Mouse (Mus musculus): ENCODE measurements around the gene Med14.
A peak's percentile ranks its signal among the peaks of the same experiment; 100 is the strongest.

Gene Med14

DNA sequence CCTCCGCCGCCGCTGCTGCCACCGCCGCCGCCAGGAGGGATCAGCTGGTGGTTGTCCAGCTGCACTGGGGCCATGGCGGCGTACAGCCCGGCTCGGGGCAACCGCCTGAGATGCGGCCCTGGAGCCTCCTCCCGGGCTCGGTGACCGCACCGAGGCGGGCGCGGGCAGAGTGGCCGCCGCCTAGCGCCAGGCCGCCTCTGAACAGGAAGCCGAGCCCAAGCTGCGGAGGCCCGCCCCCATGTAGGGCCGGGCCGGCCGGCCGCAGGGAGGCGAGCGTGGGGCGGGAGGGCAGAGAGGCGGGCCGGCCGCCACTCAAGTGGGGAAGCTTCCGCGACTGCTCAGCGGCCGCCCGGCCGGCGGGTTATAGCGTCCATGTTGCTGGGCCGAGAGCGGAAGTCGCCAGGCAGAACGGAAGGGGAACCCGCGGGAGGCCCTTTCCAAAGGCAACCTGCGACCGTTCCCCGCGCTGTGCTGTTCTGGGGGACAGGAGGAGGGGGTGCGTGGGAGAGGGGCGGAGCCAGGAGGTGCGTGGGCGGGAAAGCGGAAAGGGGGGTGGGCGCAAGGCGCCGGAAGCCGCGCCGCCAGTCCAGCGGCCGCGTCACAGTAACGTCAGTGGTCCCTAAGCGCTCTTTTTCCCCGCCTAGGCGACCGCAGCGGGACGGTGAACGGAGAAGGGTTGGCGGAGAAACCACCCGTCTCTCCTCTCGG is at the start of gene Med14:
Gene Med14 (minus strand): TSS at position 448 of the 708 bp plus-strand sequence.
- DNase-seq = peak; percentile 89

- DNase-seq = no peak
Observed at GRCm38 (mm10) chrX:12800559-12800958, 38.7 kb upstream of the Med14 start.

GRCm38 (mm10) chrX:12794842-12795241 is 33.0 kb upstream of the Med14 start:
- DNase-seq = no peak

- DNase-seq = no peak
Observed at GRCm38 (mm10) chrX:12791674-12792340, 29.9 kb upstream of the Med14 start.

GRCm38 (mm10) chrX:12773236-12773635 is 11.4 kb upstream of the Med14 start:
- DNase-seq = no peak

DNA sequence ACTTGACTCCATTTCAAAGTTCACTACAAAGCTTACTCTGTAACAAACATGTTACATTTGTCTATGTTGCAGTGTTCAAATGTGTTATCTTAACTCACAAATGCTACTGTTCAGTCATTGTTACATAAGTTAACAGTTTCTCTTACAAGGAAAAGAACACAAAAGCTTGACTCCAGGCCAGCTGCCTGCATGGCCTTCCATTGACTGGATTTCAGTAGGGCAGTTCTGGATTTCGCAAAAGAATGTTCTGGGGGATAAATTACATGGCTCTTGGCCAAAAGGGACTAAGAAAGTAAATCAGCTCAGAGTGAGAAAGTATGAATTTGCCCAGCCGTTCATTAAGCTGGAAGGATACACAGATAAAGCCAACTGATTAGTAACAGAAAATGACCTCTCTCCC is 9.7 kb upstream of the Med14 start:
- no peak for DNase-seq

DNA sequence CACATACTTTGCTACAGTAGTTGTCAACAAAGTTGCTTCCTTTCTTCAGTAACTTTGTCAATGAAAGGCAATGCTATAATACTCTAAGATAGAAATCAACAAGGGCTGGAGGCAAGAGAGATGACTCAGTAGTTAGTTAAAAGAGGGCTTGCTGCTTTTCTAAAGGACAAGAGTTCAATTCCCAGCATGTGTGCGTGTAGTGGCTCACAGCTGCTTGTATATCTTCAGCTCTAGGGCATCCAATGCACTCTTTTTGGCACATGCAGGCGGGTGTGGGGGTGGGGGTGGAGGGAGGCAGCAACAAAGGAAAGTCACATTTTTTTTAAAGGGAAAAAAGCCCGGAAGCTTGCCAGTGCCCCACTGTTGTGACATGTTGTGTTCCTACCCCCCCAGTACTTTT is 6.7 kb upstream of the Med14 start:
- no peak for DNase-seq

GRCm38 (mm10) chrX:12766846-12767564 is 5.1 kb upstream of the Med14 start:
- DNase-seq = no peak

- DNase-seq = no peak
Observed at GRCm38 (mm10) chrX:12763127-12763834, 1.4 kb upstream of the Med14 start.

GRCm38 (mm10) chrX:12762334-12763126 is 657 bp upstream of the Med14 start:
- DNase-seq = no peak

DNA sequence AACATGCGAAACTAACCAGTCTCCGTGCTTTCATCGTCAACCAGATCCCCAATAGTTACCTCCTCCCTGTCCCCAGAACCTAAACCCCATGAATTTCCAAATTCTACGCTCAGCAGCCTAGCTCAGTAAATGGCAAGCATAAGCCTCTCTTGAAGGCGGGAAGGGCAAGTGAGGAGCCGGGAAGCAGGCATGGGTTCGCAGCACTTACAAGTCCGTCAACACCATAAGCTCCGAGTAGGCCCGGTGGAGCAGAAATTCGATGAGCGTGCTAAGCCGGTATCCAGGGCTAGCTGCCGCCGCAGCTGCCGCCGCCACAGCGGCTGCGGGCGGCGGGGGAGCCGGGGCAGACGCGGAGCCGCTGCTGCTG is 631 bp downstream of the Med14 start:
- DNase-seq = no peak

- DNase-seq = no peak
Observed at GRCm38 (mm10) chrX:12760501-12760900, 1.4 kb downstream of the Med14 start.

GRCm38 (mm10) chrX:12759625-12760024 is 2.2 kb downstream of the Med14 start:
- DNase-seq = no peak

DNA sequence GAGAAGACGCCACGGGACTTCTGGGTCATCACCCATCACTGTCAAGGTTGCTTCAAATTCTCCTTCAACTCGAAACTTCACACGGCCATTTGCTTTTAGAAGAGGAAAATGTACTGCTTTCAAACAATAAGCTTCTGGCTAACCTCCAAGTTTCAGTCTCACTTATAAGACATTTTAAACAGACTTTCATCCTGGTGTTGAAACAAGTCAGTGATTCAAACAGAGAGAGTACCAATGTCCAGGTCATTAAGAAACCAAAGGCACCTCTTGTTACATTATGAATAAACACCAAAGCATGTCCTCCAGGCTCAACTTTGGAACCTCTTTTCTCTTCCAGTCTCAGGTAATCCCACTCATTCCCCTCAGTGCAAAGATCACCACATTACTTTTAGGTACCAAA is 14.0 kb downstream of the Med14 start:
- DNase-seq = no peak

DNA sequence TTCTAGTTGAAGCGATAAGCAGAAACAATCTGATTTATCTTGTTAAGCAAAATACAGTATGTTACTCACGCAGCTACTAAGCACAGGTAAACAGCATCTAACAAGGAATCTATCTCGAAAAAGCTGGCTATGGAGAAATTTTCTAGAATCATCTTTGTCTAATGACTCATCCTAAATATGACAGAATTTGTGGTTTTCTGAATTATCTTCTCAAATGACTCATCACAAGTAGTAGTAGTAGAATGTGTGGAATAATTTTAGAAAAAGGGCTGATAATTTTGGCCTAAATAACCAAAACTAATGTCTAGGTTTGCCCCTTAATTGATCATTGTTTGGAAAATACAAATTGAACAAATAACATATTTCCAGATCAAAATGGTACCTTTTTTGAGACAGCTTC is 15.1 kb downstream of the Med14 start:
- DNase-seq = no peak

DNA sequence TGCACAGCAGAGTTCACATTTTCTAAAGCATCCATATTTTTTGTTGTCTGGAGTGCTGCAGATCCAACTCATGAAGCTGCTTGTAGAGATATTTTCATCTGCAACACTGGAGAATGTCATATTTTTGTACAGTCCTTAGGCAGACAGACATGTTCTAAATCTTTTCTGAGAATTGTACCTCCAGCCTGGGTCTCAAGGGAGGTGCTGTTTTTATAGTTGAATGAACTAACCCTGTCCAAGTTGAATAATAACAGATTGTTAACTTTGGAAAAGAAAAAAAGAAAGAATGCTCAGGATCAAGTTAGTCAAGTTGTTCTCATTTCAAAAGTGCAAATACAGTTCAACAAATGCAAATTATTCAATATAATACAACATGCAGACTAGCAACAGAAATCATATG is 21.5 kb downstream of the Med14 start:
- no peak for DNase-seq

DNA sequence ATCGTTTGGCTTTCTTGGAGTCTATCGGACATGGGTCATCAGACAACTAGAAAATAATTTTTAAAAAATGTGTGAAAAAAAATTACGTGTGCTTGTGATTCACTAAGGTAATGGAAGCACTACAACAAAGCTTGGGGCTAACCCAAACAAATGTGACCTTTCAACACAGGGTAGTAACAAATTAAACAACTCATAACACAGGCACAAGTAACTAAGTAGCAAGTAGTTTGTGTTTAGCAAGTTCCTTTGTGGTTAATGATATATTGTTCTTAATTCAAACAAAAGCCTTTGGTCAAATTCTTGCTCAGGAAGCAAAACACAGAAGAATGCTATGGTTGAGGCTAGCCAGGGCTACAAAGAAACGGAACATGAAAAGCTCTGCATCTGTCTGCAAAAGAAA is 45.8 kb downstream of the Med14 start:
- DNase-seq = no peak

DNA sequence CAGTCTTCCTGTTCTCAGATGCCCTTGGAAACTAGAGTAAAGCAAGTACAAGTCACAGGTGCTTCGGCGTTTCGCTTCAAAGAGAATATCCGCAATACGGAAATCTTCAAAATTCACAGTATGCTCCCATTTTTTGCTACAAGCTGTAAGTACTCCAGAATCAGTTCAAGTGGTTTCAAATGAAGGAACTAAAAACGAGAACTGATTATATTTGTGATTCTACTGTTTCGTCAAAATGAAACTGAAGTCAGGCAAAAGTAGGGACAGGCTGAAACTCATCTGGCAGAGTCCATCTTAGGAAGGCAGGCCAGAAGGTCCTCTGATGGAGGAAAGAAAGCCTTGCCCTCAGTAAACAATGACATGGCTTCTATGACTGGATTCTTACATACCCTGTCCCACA is 48.1 kb downstream of the Med14 start:
- no peak for DNase-seq

- DNase-seq = no peak
Observed at GRCm38 (mm10) chrX:12686910-12687309, 75.0 kb downstream of the Med14 start.

GRCm38 (mm10) chrX:12686071-12686470 is 75.8 kb downstream of the Med14 start:
- no peak for DNase-seq

GRCm38 (mm10) chrX:12677396-12677795 is 84.5 kb downstream of the Med14 start:
- DNase-seq = peak; percentile 37

DNA sequence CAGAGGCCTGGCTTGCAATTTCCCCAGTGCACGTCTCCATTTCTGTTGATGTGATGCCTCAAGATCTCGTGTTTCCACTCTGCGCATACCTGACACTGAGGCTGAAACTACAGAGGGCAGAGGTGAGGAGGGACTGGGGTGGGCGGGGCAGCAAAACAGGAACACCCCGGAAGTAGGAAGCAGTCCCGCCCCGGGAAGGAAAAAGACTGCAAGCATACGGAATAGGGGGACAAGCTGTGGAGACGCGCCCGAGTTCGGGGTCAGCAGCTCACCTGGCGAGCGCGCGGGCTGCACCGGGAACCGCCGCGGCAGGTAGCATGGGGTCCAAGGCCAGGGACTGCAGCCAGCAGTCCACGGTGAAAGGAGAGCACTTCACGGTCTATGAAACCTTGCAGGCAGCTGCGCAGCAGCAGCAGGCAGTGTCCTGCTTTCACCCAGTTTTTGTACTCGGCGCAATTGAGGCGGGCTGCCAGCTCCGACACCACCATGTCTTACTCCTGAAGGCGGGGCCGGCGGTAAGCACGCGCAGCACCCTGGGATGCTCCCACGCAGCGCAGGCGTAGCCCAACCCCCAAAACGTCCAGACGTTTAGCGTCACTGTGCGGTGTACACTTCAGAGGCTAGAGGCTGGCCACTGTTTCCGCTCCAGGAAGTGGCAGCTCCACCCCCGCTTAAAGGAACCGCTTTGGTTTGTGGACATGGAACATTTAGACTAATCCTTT is 88.7 kb downstream of the Med14 start, which contains the start of gene 1810030O07Rik:
Gene 1810030O07Rik (minus strand): TSS at position 615 of the 722 bp plus-strand sequence.
- DNase-seq = peak; percentile 94

Measured in kidney, adult 11 months (tissue).